Mouse (Mus musculus) heart, adult 2 months (tissue): ENCODE measurements at regions not wholly inside any gene's neighbourhood (a gene's known extent, or its start where the extent isn't known, plus 50 kb on each side); places are given as distances from the start of the nearest gene placed in this dataset.

Source experiments
- CTCF ChIP-seq: fragments of 200-600 bp; IDR thresholded peaks from 2 replicates; pipeline ENCODE4 v1.8.1; 2022; ENCODE audit warnings: antibody characterized with exemption, mild to moderate bottlenecking, moderate library complexity
- POLR2A ChIP-seq: fragments of 200-500 bp; IDR thresholded peaks from 2 replicates; pipeline ENCODE4 v1.6.1; 2011; ENCODE audit warnings: mild to moderate bottlenecking, low read depth, low read length, control low read depth; ENCODE audit not compliant: insufficient read depth

DNA sequence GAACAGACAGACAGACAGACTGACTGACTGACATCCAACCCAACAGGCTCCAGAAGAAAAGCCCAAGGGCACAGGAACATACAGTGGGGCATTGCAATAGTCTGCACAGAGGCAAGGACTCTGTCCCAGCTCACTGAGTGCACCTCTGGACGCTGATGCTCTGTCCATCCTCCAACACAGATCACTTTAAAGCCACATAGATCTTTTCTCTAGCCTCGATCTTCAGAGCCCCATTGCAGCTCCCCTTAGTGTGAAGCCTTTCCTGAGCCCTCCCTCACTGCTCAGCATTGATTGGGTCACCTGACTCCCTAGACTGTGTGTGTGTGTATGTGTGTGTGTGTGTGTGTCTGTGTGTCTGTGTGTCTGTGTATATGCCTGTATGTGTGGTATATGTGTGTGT, 218.2 kb upstream of the Srrm4 start:
- no peak for TF ChIP-seq CTCF
- no peak for TF ChIP-seq POLR2A
